26 mouse cellular contexts compared by ENCODE assay signal in the genomic region with DNA sequence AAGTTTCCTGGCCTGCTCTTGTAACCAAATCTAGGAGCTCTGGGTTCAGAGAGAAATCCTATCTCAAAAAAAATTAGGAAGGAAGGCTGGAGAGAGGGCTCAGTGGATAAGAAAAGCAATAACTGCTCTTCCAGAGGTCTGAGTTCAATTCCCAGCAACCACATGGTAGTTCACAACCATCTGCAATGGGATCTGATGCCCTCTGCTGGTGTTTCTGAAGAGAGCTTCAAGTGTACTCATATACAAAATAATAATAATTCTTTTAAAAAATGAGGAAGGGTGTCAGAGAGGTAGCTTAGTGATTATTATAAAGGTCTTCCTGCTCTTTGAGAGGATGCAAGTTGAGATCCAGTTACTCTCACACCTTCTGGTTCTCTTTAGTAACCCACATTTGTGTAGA. TPM values are rescaled to one million over a fixed set of nuclear protein-coding genes. Genes with fewer than 3 reads are reported as not detected.
DNase-seq lines count a peak whose midpoint lies in the region; ATAC-seq and TF ChIP-seq lines count a peak whose summit lies in the region.
"Had no signal": no experiment of that assay in that cellular context is flagged by ENCODE, and none has a peak within 500 bp of the region (broad histone marks: within the 10 kb centered on the region; RNA-seq: fewer than 3 reads in every experiment).

No protein-coding gene starts in this region.

- no peak overlapping the region for H3K4me3 ChIP-seq in hindbrain, postnatal 0 days (ENCODE audit: low read length)
- H3K4me3 ChIP-seq in hindbrain, embryonic 11.5 days (ENCODE audit: low read depth, low read length) = no peak overlapping the region
- H3K4me3 ChIP-seq in liver, embryonic 14.5 days (ENCODE audit: insufficient read depth in 1 of 2, low read depth in 2 of 2, low read length in 2 of 2) = no peak overlapping the region
- no peak overlapping the region for H3K4me3 ChIP-seq in liver, embryonic 11.5 days (ENCODE audit: low read depth, low read length)
- H3K4me3 ChIP-seq in MEL (ENCODE audit: control insufficient read depth in 1 of 2, insufficient read depth in 1 of 2, low read depth in 2 of 2, low read length in 2 of 2) = no peak overlapping the region
- H3K4me3 ChIP-seq: embryonic facial prominence, embryonic 12.5 days; forebrain, embryonic 12.5 days; heart, embryonic 12.5 days; hindbrain, embryonic 10.5 days; limb, embryonic 13.5 days; neural tube, embryonic 15.5 days had no signal

- no peak overlapping the region for H3K9ac ChIP-seq in hindbrain, postnatal 0 days (replicated peaks; ENCODE audit: low read length)
- no peak overlapping the region for H3K9ac ChIP-seq in hindbrain, embryonic 11.5 days (ENCODE audit: low read depth, low read length)
- no peak overlapping the region for H3K9ac ChIP-seq in liver, embryonic 14.5 days (replicated peaks)
- no peak overlapping the region for H3K9ac ChIP-seq in liver, embryonic 11.5 days (ENCODE audit: low read depth, low read length)
- H3K9ac ChIP-seq in MEL (ENCODE audit: control insufficient read depth, low read depth, low read length, poor library complexity, severe bottlenecking) = no peak overlapping the region
- H3K9ac ChIP-seq: embryonic facial prominence, embryonic 12.5 days; forebrain, embryonic 12.5 days; heart, embryonic 12.5 days; limb, embryonic 13.5 days; neural tube, embryonic 15.5 days had no signal

- no peak overlapping the region for H3K27ac ChIP-seq in hindbrain, postnatal 0 days
- no peak overlapping the region for H3K27ac ChIP-seq in hindbrain, embryonic 11.5 days (ENCODE audit: low read depth, low read length)
- H3K27ac ChIP-seq in liver, embryonic 14.5 days = no peak overlapping the region
- no peak overlapping the region for H3K27ac ChIP-seq in liver, embryonic 11.5 days (ENCODE audit: low read depth, low read length)
- no peak overlapping the region for H3K27ac ChIP-seq in MEL (ENCODE audit: control insufficient read depth, low read depth, low read length)
- H3K27ac ChIP-seq: embryonic facial prominence, embryonic 12.5 days; forebrain, embryonic 12.5 days; hindbrain, embryonic 10.5 days; limb, embryonic 13.5 days; neural tube, embryonic 15.5 days had no signal

- H3K27me3 ChIP-seq in hindbrain, postnatal 0 days (ENCODE audit: insufficient read depth, low read length) = no peaks in the 10 kb centered on the region
- H3K27me3 ChIP-seq in hindbrain, embryonic 11.5 days (ENCODE audit: control insufficient read depth, insufficient read depth, low read length) = no peaks in the 10 kb centered on the region
- no peaks in the 10 kb centered on the region for H3K27me3 ChIP-seq in liver, embryonic 14.5 days (ENCODE audit: control insufficient read depth, insufficient read depth, low read length)
- no peaks in the 10 kb centered on the region for H3K27me3 ChIP-seq in liver, embryonic 11.5 days (replicated peaks; ENCODE audit: control insufficient read depth, insufficient read depth, low read length)
- no peaks in the 10 kb centered on the region for H3K27me3 ChIP-seq in MEL (ENCODE audit: control insufficient read depth in 1 of 2, insufficient read depth in 2 of 2, low read length in 2 of 2)
- H3K27me3 ChIP-seq: embryonic facial prominence, embryonic 12.5 days; forebrain, embryonic 12.5 days; heart, embryonic 12.5 days; limb, embryonic 13.5 days; neural tube, embryonic 15.5 days had no signal

- H3K9me3 ChIP-seq in hindbrain, postnatal 0 days (ENCODE audit: low read length) = no peaks in the 10 kb centered on the region
- H3K9me3 ChIP-seq in hindbrain, embryonic 11.5 days (ENCODE audit: control insufficient read depth, low read length) = no peaks in the 10 kb centered on the region
- H3K9me3 ChIP-seq in liver, embryonic 14.5 days (ENCODE audit: control insufficient read depth, low read length) = no peaks in the 10 kb centered on the region
- H3K9me3 ChIP-seq in liver, embryonic 11.5 days (ENCODE audit: control insufficient read depth, low read length) = no peaks in the 10 kb centered on the region
- H3K9me3 ChIP-seq in MEL (replicated peaks; ENCODE audit: insufficient read depth, low read length) = no peaks in the 10 kb centered on the region
- H3K9me3 ChIP-seq: embryonic facial prominence, embryonic 12.5 days; forebrain, embryonic 12.5 days; G1E; heart, embryonic 12.5 days; hindbrain, embryonic 10.5 days; limb, embryonic 13.5 days; neural tube, embryonic 15.5 days had no signal

- peaks cover 61% of the 10 kb centered on the region for H3K36me3 ChIP-seq in hindbrain, postnatal 0 days (ENCODE audit: insufficient read depth, low read length)
- H3K36me3 ChIP-seq in hindbrain, embryonic 11.5 days (ENCODE audit: control insufficient read depth, insufficient read depth, low read length) = peaks cover 37% of the 10 kb centered on the region
- peaks cover 93% of the 10 kb centered on the region for H3K36me3 ChIP-seq in liver, embryonic 14.5 days (replicated peaks; ENCODE audit: control insufficient read depth, insufficient read depth, low read depth)
- peaks cover 48% of the 10 kb centered on the region for H3K36me3 ChIP-seq in liver, embryonic 11.5 days (ENCODE audit: control insufficient read depth, insufficient read depth, low read length)
- H3K36me3 ChIP-seq in MEL (ENCODE audit: control insufficient read depth in 1 of 2, insufficient read depth in 2 of 2, low read length in 2 of 2) = peaks cover 50 to 82% of the 10 kb centered on the region in 2 experiments

- peaks cover 7% of the 10 kb centered on the region; the same call in 1 of the 2 replicates for H3K79me2 ChIP-seq in MEL (ENCODE audit: control insufficient read depth, insufficient read depth, low read length, poor library complexity)

- no peaks in the 10 kb centered on the region for H3K4me1 ChIP-seq in hindbrain, postnatal 0 days (ENCODE audit: insufficient read depth, low read length)
- H3K4me1 ChIP-seq in hindbrain, embryonic 11.5 days (replicated peaks; ENCODE audit: control insufficient read depth, insufficient read depth, low read length) = no peaks in the 10 kb centered on the region
- H3K4me1 ChIP-seq in liver, embryonic 14.5 days (replicated peaks; ENCODE audit: control insufficient read depth in 2 of 2, insufficient read depth in 2 of 2, low read length in 1 of 2) = no peaks in the 10 kb centered on the region
- H3K4me1 ChIP-seq in liver, embryonic 11.5 days (replicated peaks; ENCODE audit: control insufficient read depth, insufficient read depth, low read length) = no peaks in the 10 kb centered on the region
- H3K4me1 ChIP-seq in MEL (ENCODE audit: control insufficient read depth in 1 of 2, insufficient read depth in 2 of 2, low read length in 2 of 2) = peaks cover 2 to 9% of the 10 kb centered on the region in 2 experiments; a peak in 2 of 4 replicates
- H3K4me1 ChIP-seq: embryonic facial prominence, embryonic 12.5 days; forebrain, embryonic 12.5 days; heart, embryonic 12.5 days; hindbrain, embryonic 10.5 days; limb, embryonic 13.5 days; neural tube, embryonic 15.5 days had no signal

- TF ChIP-seq RAD21 in MEL (IDR thresholded peaks at IDR 0.05; ENCODE audit: low read depth, low read length) = no peak; the same call in none of the 2 replicates

- no peak for ATAC-seq in hindbrain, postnatal 0 days
- ATAC-seq in hindbrain, embryonic 11.5 days (ENCODE audit: low FRiP score) = no peak
- no peak for ATAC-seq in liver, embryonic 14.5 days (ENCODE audit: insufficient read depth)
- ATAC-seq in liver, embryonic 11.5 days (replicated peaks; ENCODE audit: low FRiP score) = no peak
- no peak for ATAC-seq in granulocyte monocyte progenitor cell, adult 5-6 weeks (replicated peaks; ENCODE audit: poor library complexity, severe bottlenecking)
- ATAC-seq: activated CD4-positive, CD25-positive, alpha-beta regulatory T cell, adult 4 months; midbrain, embryonic 16.5 days had no signal

- no peak; a peak in 1 of 4 replicates for TF ChIP-seq POLR2A in MEL (IDR thresholded peaks at IDR 0.05; ENCODE audit: control insufficient read depth in 1 of 2, insufficient read depth in 1 of 2, low read depth in 1 of 2, low read length in 2 of 2, poor library complexity in 1 of 2)

- H3K4me2 ChIP-seq in hindbrain, postnatal 0 days (ENCODE audit: low read depth, low read length) = no peak overlapping the region
- H3K4me2 ChIP-seq in hindbrain, embryonic 11.5 days (replicated peaks; ENCODE audit: low read depth, low read length) = no peak overlapping the region
- no peak overlapping the region for H3K4me2 ChIP-seq in liver, embryonic 14.5 days (ENCODE audit: low read depth)
- H3K4me2 ChIP-seq in liver, embryonic 11.5 days = no peak overlapping the region
- H3K4me2 ChIP-seq: embryonic facial prominence, embryonic 12.5 days; forebrain, embryonic 12.5 days; heart, embryonic 12.5 days; limb, embryonic 13.5 days; neural tube, embryonic 15.5 days had no signal

- TF ChIP-seq EP300 in liver, embryonic 14.5 days (IDR thresholded peaks at IDR 0.05; ENCODE audit: low read depth) = no peak
- no peak for TF ChIP-seq EP300 in MEL (IDR thresholded peaks at IDR 0.05; ENCODE audit: low read depth in 1 of 2, low read length in 2 of 2)

- DNase-seq in hindbrain, postnatal 0 days (ENCODE audit: low spot score) = no peak
- no peak for DNase-seq in hindbrain, embryonic 11.5 days (ENCODE audit: low spot score)
- DNase-seq in liver, embryonic 14.5 days (ENCODE audit: low read depth in 3 of 3, low spot score in 3 of 3) = no peak
- no peak for DNase-seq in liver, embryonic 11.5 days (ENCODE audit: low spot score)
- peak; percentile 32 for DNase-seq in 416B (ENCODE audit: low read depth)
- peak; percentile 57 for DNase-seq in MEL (ENCODE audit: low read depth, low spot score)
- no peak for DNase-seq in urinary bladder, postnatal 14 days (ENCODE audit: low spot score)
- DNase-seq: adrenal gland, postnatal 10 days; cerebellum, adult 18-20 months; cerebellum, postnatal 25 days; heart, postnatal 10 days; kidney, adult 18-20 months; kidney, postnatal 10 days; layer of hippocampus, postnatal 36 days; lung, adult 18-20 months; lung, postnatal 36 days had no signal

- peak; percentile 30 for TF ChIP-seq CTCF in hindbrain, postnatal 0 days (IDR thresholded peaks at IDR 0.05; ENCODE audit: low read depth)
- peak; percentile 16; the same call in 1 of the 2 replicates for TF ChIP-seq CTCF in liver, embryonic 14.5 days (IDR thresholded peaks at IDR 0.05; ENCODE audit: low read depth)
- peak in 2 of 3 experiments; percentile 26 to 46; a peak in 4 of 6 replicates for TF ChIP-seq CTCF in MEL (IDR thresholded peaks at IDR 0.05 in 2 of 3, conservative IDR thresholded peaks at IDR 0.05 in 1 of 3; ENCODE audit: control insufficient read depth in 1 of 3, insufficient read depth in 1 of 3, low read depth in 2 of 3, low read length in 3 of 3, poor library complexity in 1 of 3, severe bottlenecking in 1 of 3)

RNA-seq across cellular contexts. Expression of a gene that starts 14.7 kb away (rescaled TPM):
- 139 and 148 TPM in 2 replicates for total RNA-seq in hindbrain, postnatal 0 days (2014; rRNA removed)
- polyA plus RNA-seq in hindbrain, postnatal 0 days (2015; fragmentation: Nextera tagmentation; extraction: Ambion mirVana) = 130 and 139 TPM in 2 replicates
- 424 and 450 TPM in 2 replicates for polyA plus RNA-seq in hindbrain, embryonic 11.5 days (2014; fragmentation: Nextera tagmentation; extraction: Ambion mirVana)
- 47.3 and 50.8 TPM in 2 replicates for polyA plus RNA-seq in liver, embryonic 14.5 days (2012; rRNA removed)
- 64.6 and 65.3 TPM in 2 replicates for polyA plus RNA-seq in liver, embryonic 14.5 days (2014; fragmentation: Nextera tagmentation; extraction: Ambion mirVana)
- polyA plus RNA-seq in liver, embryonic 11.5 days (2014; fragmentation: Nextera tagmentation; extraction: Ambion mirVana) = 234 and 253 TPM in 2 replicates
- total RNA-seq in MEL (2012; rRNA removed) = 202 and 251 TPM in 2 replicates
- polyA plus RNA-seq in MEL (2012; ENCODE audit: insufficient read depth in 1 of 2, insufficient read length in 2 of 2, low read depth in 1 of 2, low replicate concordance in 2 of 2, missing spikeins in 1 of 2) = 100 to 1,000 TPM in 1 of 2 experiments, not detected in 1; 196 TPM
- total RNA-seq in granulocyte monocyte progenitor cell, adult 5-6 weeks (2014; fragmentation: Nextera tagmentation) = 173 and 191 TPM in 2 replicates
- 225 and 260 TPM in 2 replicates for total RNA-seq in granulocyte monocyte progenitor cell, adult 5-6 weeks (2017)

RNA-seq across cellular contexts. Expression of a gene that starts 14.8 kb away (rescaled TPM):
- total RNA-seq in hindbrain, postnatal 0 days (2014; rRNA removed) = 26.5 and 40.8 TPM in 2 replicates
- 47.8 and 49.0 TPM in 2 replicates for polyA plus RNA-seq in hindbrain, postnatal 0 days (2015; fragmentation: Nextera tagmentation; extraction: Ambion mirVana)
- 28.9 and 29.1 TPM in 2 replicates for polyA plus RNA-seq in hindbrain, embryonic 11.5 days (2014; fragmentation: Nextera tagmentation; extraction: Ambion mirVana)
- 10.9 and 18.3 TPM in 2 replicates for polyA plus RNA-seq in liver, embryonic 14.5 days (2012; rRNA removed)
- 29.9 and 34.3 TPM in 2 replicates for polyA plus RNA-seq in liver, embryonic 14.5 days (2014; fragmentation: Nextera tagmentation; extraction: Ambion mirVana)
- polyA plus RNA-seq in liver, embryonic 11.5 days (2014; fragmentation: Nextera tagmentation; extraction: Ambion mirVana) = 29.7 and 33.1 TPM in 2 replicates
- total RNA-seq in MEL (2012; rRNA removed) = 13.3 and 14.6 TPM in 2 replicates
- 10 to 100 TPM in 1 of 2 experiments, not detected in 1; 10.7 TPM for polyA plus RNA-seq in MEL (2012; ENCODE audit: insufficient read depth in 1 of 2, insufficient read length in 2 of 2, low read depth in 1 of 2, low replicate concordance in 2 of 2, missing spikeins in 1 of 2)
- total RNA-seq in granulocyte monocyte progenitor cell, adult 5-6 weeks (2014; fragmentation: Nextera tagmentation) = 17.9 and 19.5 TPM in 2 replicates
- total RNA-seq in granulocyte monocyte progenitor cell, adult 5-6 weeks (2017) = 46.1 and 46.7 TPM in 2 replicates

RNA-seq across cellular contexts. Expression of a gene that starts 41.2 kb away (rescaled TPM):
- total RNA-seq in hindbrain, postnatal 0 days (2014; rRNA removed) = 0.37 and 6.4 TPM in 2 replicates
- 2.5 and 3.4 TPM in 2 replicates for polyA plus RNA-seq in hindbrain, postnatal 0 days (2015; fragmentation: Nextera tagmentation; extraction: Ambion mirVana)
- polyA plus RNA-seq in hindbrain, embryonic 11.5 days (2014; fragmentation: Nextera tagmentation; extraction: Ambion mirVana) = 5.4 and 6.1 TPM in 2 replicates
- polyA plus RNA-seq in liver, embryonic 14.5 days (2012; rRNA removed) = 0.10 and 0.25 TPM in 2 replicates
- 0.30 and 0.69 TPM in 2 replicates for polyA plus RNA-seq in liver, embryonic 14.5 days (2014; fragmentation: Nextera tagmentation; extraction: Ambion mirVana)
- polyA plus RNA-seq in liver, embryonic 11.5 days (2014; fragmentation: Nextera tagmentation; extraction: Ambion mirVana) = 3.7 and 5.5 TPM in 2 replicates
- total RNA-seq in MEL (2012; rRNA removed) = 0.19 TPM in 1 of 2 replicates, not detected in the other
- polyA plus RNA-seq in MEL (2012; ENCODE audit: insufficient read depth in 1 of 2, insufficient read length in 2 of 2, low read depth in 1 of 2, low replicate concordance in 2 of 2, missing spikeins in 1 of 2) = under 1 TPM in 1 of 2 experiments, not detected in 1; 0.96 TPM
- not detected in 2 replicates for total RNA-seq in granulocyte monocyte progenitor cell, adult 5-6 weeks (2014; fragmentation: Nextera tagmentation)
- total RNA-seq in granulocyte monocyte progenitor cell, adult 5-6 weeks (2017) = not detected in 2 replicates
- polyA plus RNA-seq: G1E had no signal

RNA-seq across cellular contexts. Expression of a gene that starts 58.9 kb away (rescaled TPM):
- 3.1 and 6.7 TPM in 2 replicates for total RNA-seq in hindbrain, postnatal 0 days (2014; rRNA removed)
- polyA plus RNA-seq in hindbrain, postnatal 0 days (2015; fragmentation: Nextera tagmentation; extraction: Ambion mirVana) = 12.8 and 15.6 TPM in 2 replicates
- 3.1 and 5.0 TPM in 2 replicates for polyA plus RNA-seq in hindbrain, embryonic 11.5 days (2014; fragmentation: Nextera tagmentation; extraction: Ambion mirVana)
- polyA plus RNA-seq in liver, embryonic 14.5 days (2012; rRNA removed) = 5.1 and 7.7 TPM in 2 replicates
- 16.9 and 17.8 TPM in 2 replicates for polyA plus RNA-seq in liver, embryonic 14.5 days (2014; fragmentation: Nextera tagmentation; extraction: Ambion mirVana)
- polyA plus RNA-seq in liver, embryonic 11.5 days (2014; fragmentation: Nextera tagmentation; extraction: Ambion mirVana) = 12.1 and 15.4 TPM in 2 replicates
- total RNA-seq in MEL (2012; rRNA removed) = 0.27 and 0.62 TPM in 2 replicates
- under 1 TPM in 1 of 2 experiments, not detected in 1; 0.78 TPM for polyA plus RNA-seq in MEL (2012; ENCODE audit: insufficient read depth in 1 of 2, insufficient read length in 2 of 2, low read depth in 1 of 2, low replicate concordance in 2 of 2, missing spikeins in 1 of 2)
- not detected in 2 replicates for total RNA-seq in granulocyte monocyte progenitor cell, adult 5-6 weeks (2014; fragmentation: Nextera tagmentation)
- total RNA-seq in granulocyte monocyte progenitor cell, adult 5-6 weeks (2017) = not detected in 2 replicates
- polyA plus RNA-seq: activated CD4-positive, CD25-positive, alpha-beta regulatory T cell, adult 4 months; G1E had no signal

Comparison
In these comparisons a context has a peak if more than half of its experiments do, and no peak if none do; other contexts are left out.
1. DNase-seq: peak in 416B (single experiment) and MEL (single experiment); none in hindbrain, postnatal 0 days (single experiment), hindbrain, embryonic 11.5 days (single experiment), liver, embryonic 14.5 days (0 of 3), liver, embryonic 11.5 days (single experiment) and urinary bladder, postnatal 14 days (single experiment).
2. Peak in every context shown above with its lines, with median percentiles within 50 percentile points of each other: CTCF ChIP-seq.